Mouse (Mus musculus): ENCODE measurements around the gene Chrm1. TPM values are rescaled to one million over a fixed set of nuclear protein-coding genes. Genes with fewer than 3 reads are reported as not detected.

Gene Chrm1
- polyA plus RNA-seq, 1 experiment from 2014 or later, result 0.35 TPM

DNA sequence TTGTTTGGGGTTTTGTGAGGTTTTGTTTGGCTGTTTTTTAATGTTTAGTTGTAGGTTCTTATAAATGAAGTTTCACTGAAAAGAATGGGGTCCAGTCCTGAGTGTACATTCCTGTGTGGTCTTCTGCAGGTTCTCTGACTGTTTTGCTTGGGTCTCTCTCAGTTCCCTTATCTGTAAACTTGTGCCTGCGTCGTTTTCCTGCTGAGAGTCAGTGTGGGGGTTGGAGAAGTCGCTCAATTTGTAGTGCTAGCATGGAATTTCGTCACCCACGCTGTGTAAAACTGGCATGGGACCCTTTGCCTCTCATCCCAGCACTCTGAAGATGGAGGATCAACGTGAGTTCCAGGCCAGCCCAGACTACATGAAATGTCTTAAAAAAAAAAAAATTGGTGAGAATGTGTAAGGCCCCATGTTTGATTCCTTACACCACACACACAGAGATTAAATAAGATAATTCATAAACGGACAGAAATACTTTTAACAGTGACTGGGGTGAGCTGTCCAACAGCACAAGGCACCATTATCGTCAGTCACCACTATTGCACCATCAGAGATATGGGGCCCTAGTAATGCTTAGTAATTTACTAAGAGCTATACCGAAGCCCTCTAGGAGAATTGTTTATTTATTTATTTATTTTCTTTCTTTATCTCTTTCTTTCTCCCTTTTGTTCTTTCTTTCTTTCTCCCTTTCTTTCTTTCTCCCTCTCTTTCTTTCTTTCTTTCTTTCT, 9.9 kb downstream of the Chrm1 start:
- no peak overlapping the region for H3K9ac ChIP-seq (replicated peaks; ENCODE audit: low read depth, low read length)
- no peaks in the 10 kb centered on the region for H3K36me3 ChIP-seq (ENCODE audit: control insufficient read depth, insufficient read depth, low read length)
- ATAC-seq (ENCODE audit: insufficient number of reproducible peaks, insufficient read depth, low FRiP score, low read depth), result no peak
- no peaks in the 10 kb centered on the region for H3K9me3 ChIP-seq (ENCODE audit: control insufficient read depth, low read depth, low read length)
- no peak overlapping the region for H3K4me2 ChIP-seq (replicated peaks; ENCODE audit: low read depth, low read length)
- no peaks in the 10 kb centered on the region for H3K4me1 ChIP-seq (ENCODE audit: control insufficient read depth, insufficient read depth, low read length)
- 55% methylated on average over 9 of the region's 9 CpGs for WGBS
- no peak overlapping the region for H3K27ac ChIP-seq (ENCODE audit: low read length)
- no peaks in the 10 kb centered on the region for H3K27me3 ChIP-seq (ENCODE audit: control insufficient read depth, insufficient read depth, low read length)
- no peak overlapping the region for H3K4me3 ChIP-seq (ENCODE audit: low read depth, low read length)

DNA sequence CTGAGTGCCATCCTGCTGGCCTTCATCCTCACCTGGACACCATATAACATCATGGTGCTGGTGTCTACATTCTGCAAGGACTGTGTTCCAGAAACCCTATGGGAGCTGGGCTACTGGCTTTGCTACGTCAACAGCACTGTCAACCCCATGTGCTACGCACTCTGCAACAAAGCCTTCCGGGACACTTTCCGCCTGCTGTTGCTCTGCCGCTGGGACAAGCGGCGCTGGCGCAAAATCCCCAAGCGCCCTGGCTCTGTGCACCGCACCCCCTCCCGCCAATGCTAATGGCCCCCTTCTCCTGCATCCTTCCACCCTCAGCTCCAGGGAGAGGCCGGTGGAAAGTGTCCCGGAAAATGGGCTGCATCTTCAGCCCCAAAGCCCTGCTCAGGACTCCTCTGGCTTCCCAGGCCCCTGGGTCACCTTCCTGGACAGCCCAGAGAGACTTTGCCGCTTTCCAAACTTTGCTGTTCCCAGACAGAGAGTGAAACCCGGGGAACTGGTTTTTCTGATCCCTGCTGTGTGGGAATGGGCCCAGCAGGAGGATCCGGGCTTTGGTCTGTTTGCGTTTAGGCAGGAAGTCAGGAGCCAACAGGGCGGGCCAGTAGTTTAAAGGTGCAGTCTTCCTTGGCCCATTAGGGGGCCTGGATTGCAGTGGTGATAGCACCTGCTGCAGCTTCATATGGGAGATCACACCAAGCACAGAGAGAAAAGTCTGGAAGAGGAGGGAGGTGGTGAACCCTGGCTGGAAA, 15.6 kb downstream of the Chrm1 start:
- no peaks in the 10 kb centered on the region for H3K36me3 ChIP-seq (ENCODE audit: control insufficient read depth, insufficient read depth, low read length)
- peak overlapping the region; percentile 74 for H3K27ac ChIP-seq (ENCODE audit: low read length)
- H3K9me3 ChIP-seq (ENCODE audit: control insufficient read depth, low read depth, low read length), result no peaks in the 10 kb centered on the region
- no peak overlapping the region for H3K9ac ChIP-seq (replicated peaks; ENCODE audit: low read depth, low read length)
- peak overlapping the region; percentile 22; the same call in 1 of the 2 replicates for H3K4me2 ChIP-seq (replicated peaks; ENCODE audit: low read depth, low read length)
- no peaks in the 10 kb centered on the region for H3K27me3 ChIP-seq (ENCODE audit: control insufficient read depth, insufficient read depth, low read length)
- peak; percentile 72 for ATAC-seq (ENCODE audit: insufficient number of reproducible peaks, insufficient read depth, low FRiP score, low read depth)
- peaks cover 6% of the 10 kb centered on the region; the same call in 1 of the 2 replicates for H3K4me1 ChIP-seq (ENCODE audit: control insufficient read depth, insufficient read depth, low read length)
- 22% methylated on average over 18 of the region's 18 CpGs for WGBS
- no peak overlapping the region for H3K4me3 ChIP-seq (ENCODE audit: low read depth, low read length)

DNA sequence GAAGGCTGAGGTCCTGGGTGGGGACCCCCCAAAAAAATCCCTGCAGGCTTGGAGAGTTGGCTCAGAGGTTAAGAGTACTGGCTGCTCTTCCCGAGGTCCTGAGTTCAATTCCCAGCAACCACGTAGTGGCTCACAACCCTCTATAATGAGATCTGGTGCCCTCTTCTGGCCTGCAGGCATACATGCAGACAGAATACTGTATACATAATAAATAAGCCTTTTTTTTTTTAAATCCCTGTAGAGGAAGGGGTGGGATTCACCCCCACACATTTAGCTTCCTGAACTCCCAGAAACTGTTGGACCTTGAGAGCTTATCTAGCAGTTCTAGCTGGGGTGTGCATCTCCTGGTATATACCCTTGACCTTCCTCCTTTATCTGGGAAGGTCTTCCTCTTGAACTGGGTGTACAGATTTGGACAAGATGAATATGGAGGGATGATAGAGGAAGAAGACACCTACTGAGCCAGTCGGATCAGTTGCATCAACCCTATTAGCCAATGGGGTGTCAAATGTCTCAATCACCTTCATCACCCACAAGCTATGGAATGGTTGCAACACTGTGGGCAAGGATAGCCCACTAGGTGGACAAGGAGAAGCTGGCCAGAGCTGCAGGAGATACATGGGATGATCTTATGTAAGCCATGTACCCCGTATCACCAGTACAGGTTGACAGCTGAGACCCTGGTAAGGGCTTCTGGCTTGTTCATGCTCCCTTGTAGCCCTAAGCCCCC, 18.2 kb downstream of the Chrm1 start:
- Histone ChIP-seq H3K4me1 (ENCODE audit: control insufficient read depth, insufficient read depth, low read length) (peaks cover 6% of the 10 kb centered on the region; the same call in 1 of the 2 replicates), H3K36me3 (ENCODE audit: control insufficient read depth, insufficient read depth, low read length) (no peaks in the 10 kb centered on the region), H3K4me2 (replicated peaks; ENCODE audit: low read depth, low read length) (no peak overlapping the region), H3K9me3 (ENCODE audit: control insufficient read depth, low read depth, low read length) (no peaks in the 10 kb centered on the region), H3K27me3 (ENCODE audit: control insufficient read depth, insufficient read depth, low read length) (no peaks in the 10 kb centered on the region), H3K9ac (replicated peaks; ENCODE audit: low read depth, low read length) (no peak overlapping the region), H3K27ac (ENCODE audit: low read length) (no peak overlapping the region), H3K4me3 (ENCODE audit: low read depth, low read length) (no peak overlapping the region)
- WGBS, result 89% methylated on average over 4 of the region's 4 CpGs
- no peak for ATAC-seq (ENCODE audit: insufficient number of reproducible peaks, insufficient read depth, low FRiP score, low read depth)

DNA sequence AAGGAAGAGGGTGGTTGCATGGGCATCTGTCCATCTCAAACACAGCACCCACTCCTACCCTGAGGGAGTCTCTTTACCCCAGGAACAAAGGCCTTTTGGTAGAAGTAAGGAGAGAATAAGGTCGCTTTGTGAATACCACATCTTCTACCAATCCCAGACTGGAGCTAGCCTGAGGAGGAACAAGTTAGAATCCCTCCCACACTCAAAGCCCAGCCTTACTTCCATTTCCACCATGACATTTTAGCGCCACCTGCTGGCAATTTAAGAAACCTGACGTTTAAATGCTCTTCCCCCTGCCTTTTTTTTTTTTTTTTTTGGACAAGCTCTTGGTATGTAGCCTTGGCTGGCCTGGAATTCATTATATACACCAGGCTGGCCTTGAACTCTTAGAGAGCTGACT, 19.4 kb downstream of the Chrm1 start:
- peaks cover 6% of the 10 kb centered on the region; the same call in 1 of the 2 replicates for H3K4me1 ChIP-seq (ENCODE audit: control insufficient read depth, insufficient read depth, low read length)

DNA sequence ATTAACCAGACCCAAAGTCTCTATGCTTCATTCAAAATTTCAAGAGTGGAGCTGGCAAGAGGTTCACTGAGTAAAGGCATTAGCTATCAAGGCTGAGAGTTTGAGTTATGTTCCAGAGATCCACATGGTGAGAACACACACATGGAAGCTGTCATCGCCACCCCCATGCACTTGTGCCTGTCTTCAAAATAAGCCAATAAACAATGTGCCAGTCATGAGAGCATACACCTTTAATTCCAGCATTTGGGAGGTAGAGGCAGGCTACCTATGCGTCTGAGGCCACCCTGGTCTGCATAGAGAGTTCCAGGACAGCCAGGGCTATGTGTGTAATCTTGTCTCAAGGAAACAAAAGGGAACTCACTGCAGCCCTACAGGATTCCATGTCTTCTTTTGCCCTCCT, 20.0 kb downstream of the Chrm1 start:
- H3K9me3 ChIP-seq (ENCODE audit: control insufficient read depth, low read depth, low read length), result no peaks in the 10 kb centered on the region

More for the DNA sequence above, 19.4 kb downstream of the Chrm1 start:
- peak; percentile 39; the same call in 1 of the 2 replicates for ATAC-seq (ENCODE audit: insufficient number of reproducible peaks, insufficient read depth, low FRiP score, low read depth)
- H3K27me3 ChIP-seq (ENCODE audit: control insufficient read depth, insufficient read depth, low read length), result no peaks in the 10 kb centered on the region
- no peak overlapping the region for H3K4me2 ChIP-seq (replicated peaks; ENCODE audit: low read depth, low read length)
- 0% methylated on average over 3 of the region's 3 CpGs for WGBS
- H3K4me3 ChIP-seq (ENCODE audit: low read depth, low read length), result no peak overlapping the region
- no peak overlapping the region for H3K27ac ChIP-seq (ENCODE audit: low read length)
- no peak overlapping the region for H3K9ac ChIP-seq (replicated peaks; ENCODE audit: low read depth, low read length)
- H3K36me3 ChIP-seq (ENCODE audit: control insufficient read depth, insufficient read depth, low read length), result no peaks in the 10 kb centered on the region
- H3K9me3 ChIP-seq (ENCODE audit: control insufficient read depth, low read depth, low read length), result no peaks in the 10 kb centered on the region

DNA sequence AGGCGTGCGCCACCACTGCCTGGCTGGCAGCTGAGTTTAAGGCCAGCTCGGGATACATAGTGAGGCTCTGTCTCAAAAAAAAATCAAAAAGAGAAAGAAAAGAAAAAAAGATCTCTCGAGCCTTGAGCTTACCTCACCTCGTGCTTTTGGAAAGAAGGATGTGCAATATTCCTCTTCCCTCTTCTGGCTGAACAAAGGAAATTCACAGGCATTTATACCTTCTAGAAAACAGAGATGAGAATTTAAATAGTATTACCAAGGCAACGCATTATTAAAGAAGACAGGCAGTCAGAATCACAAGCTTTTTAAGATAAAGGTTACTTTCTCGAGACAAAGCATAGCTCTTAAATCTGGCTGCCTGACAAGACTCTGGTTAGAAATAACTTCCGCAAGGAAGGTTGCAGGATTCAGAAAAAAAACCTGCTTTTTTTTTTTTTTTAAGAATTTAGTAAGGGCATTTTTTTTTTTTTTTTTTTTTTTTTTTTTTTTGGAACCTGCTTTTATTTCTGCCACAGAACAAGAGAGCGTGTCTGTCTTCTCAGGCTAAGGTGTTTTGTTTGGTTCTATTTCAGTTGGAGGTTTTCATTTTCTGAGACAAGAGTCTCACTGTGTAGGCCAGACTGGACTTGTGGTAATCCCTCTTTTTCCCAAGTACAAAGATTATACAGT, 28.4 kb downstream of the Chrm1 start:
- Histone ChIP-seq H3K4me3 (ENCODE audit: low read depth, low read length) (no peak overlapping the region), H3K4me2 (replicated peaks; ENCODE audit: low read depth, low read length) (no peak overlapping the region), H3K36me3 (ENCODE audit: control insufficient read depth, insufficient read depth, low read length) (no peaks in the 10 kb centered on the region), H3K27me3 (ENCODE audit: control insufficient read depth, insufficient read depth, low read length) (no peaks in the 10 kb centered on the region), H3K27ac (ENCODE audit: low read length) (no peak overlapping the region), H3K4me1 (ENCODE audit: control insufficient read depth, insufficient read depth, low read length) (no peaks in the 10 kb centered on the region), H3K9me3 (ENCODE audit: control insufficient read depth, low read depth, low read length) (no peaks in the 10 kb centered on the region), H3K9ac (replicated peaks; ENCODE audit: low read depth, low read length) (no peak overlapping the region)
- no peak for ATAC-seq (ENCODE audit: insufficient number of reproducible peaks, insufficient read depth, low FRiP score, low read depth)
- WGBS, result 52% methylated on average over 9 of the region's 9 CpGs

More for the DNA sequence above, 20.0 kb downstream of the Chrm1 start:
- no peak overlapping the region for H3K27ac ChIP-seq (ENCODE audit: low read length)
- peaks cover 6% of the 10 kb centered on the region; the same call in 1 of the 2 replicates for H3K4me1 ChIP-seq (ENCODE audit: control insufficient read depth, insufficient read depth, low read length)
- no peak overlapping the region for H3K4me2 ChIP-seq (replicated peaks; ENCODE audit: low read depth, low read length)
- no peaks in the 10 kb centered on the region for H3K36me3 ChIP-seq (ENCODE audit: control insufficient read depth, insufficient read depth, low read length)
- no peak for ATAC-seq (ENCODE audit: insufficient number of reproducible peaks, insufficient read depth, low FRiP score, low read depth)
- 65% methylated on average over 2 of the region's 2 CpGs for WGBS
- H3K27me3 ChIP-seq (ENCODE audit: control insufficient read depth, insufficient read depth, low read length), result no peaks in the 10 kb centered on the region
- H3K9ac ChIP-seq (replicated peaks; ENCODE audit: low read depth, low read length), result no peak overlapping the region
- no peak overlapping the region for H3K4me3 ChIP-seq (ENCODE audit: low read depth, low read length)

DNA sequence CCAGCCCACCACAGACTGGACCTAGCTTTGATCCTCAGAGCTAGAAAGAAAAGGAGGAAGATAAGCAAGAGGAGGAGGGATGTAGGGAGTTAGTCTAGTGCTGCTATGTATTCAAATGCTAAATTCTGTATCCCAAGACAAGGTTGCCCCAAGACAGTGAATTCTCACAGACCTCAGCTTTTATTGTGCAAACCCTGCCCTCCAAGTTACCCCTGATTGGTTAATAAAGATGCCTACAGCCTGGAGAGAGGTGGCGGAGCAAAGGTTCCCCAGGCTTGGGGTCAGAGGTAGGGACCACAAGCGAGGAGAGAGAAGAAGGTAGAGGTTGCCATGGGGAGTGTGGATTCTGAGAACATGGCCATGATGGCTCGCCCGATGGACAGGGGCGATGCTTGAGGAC, 29.2 kb downstream of the Chrm1 start:
- Histone ChIP-seq H3K27me3 (ENCODE audit: control insufficient read depth, insufficient read depth, low read length) (no peaks in the 10 kb centered on the region), H3K9ac (replicated peaks; ENCODE audit: low read depth, low read length) (no peak overlapping the region), H3K4me1 (ENCODE audit: control insufficient read depth, insufficient read depth, low read length) (no peaks in the 10 kb centered on the region), H3K9me3 (ENCODE audit: control insufficient read depth, low read depth, low read length) (no peaks in the 10 kb centered on the region), H3K36me3 (ENCODE audit: control insufficient read depth, insufficient read depth, low read length) (no peaks in the 10 kb centered on the region), H3K27ac (ENCODE audit: low read length) (no peak overlapping the region), H3K4me2 (replicated peaks; ENCODE audit: low read depth, low read length) (no peak overlapping the region), H3K4me3 (ENCODE audit: low read depth, low read length) (no peak overlapping the region)
- ATAC-seq (ENCODE audit: insufficient number of reproducible peaks, insufficient read depth, low FRiP score, low read depth), result no peak
- WGBS, result 83% methylated on average over 5 of the region's 5 CpGs

DNA sequence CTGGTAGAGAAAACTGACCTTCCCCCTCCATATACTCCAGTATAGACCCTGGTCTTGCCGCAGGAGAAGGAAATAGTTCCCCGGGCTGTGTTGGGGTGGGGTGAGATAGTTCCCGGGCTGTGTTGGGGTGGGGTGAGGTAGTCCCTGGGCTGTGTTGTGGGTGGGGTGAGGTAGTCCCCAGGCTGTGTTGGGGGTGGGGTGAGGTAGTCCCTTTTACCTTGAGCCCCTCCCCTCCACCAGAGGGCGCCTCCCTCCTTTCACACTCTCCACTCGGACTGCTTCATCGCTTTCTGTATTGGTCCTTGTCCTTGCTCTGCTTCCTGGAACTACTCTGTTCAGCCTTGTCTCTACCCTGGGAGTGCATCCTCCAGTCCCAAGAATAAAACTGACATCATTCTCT, 31.7 kb downstream of the Chrm1 start:
- Histone ChIP-seq H3K9ac (replicated peaks; ENCODE audit: low read depth, low read length) (no peak overlapping the region), H3K36me3 (ENCODE audit: control insufficient read depth, insufficient read depth, low read length) (no peaks in the 10 kb centered on the region), H3K4me3 (ENCODE audit: low read depth, low read length) (no peak overlapping the region), H3K27me3 (ENCODE audit: control insufficient read depth, insufficient read depth, low read length) (no peaks in the 10 kb centered on the region), H3K4me2 (replicated peaks; ENCODE audit: low read depth, low read length) (no peak overlapping the region), H3K27ac (ENCODE audit: low read length) (no peak overlapping the region), H3K4me1 (ENCODE audit: control insufficient read depth, insufficient read depth, low read length) (no peaks in the 10 kb centered on the region), H3K9me3 (ENCODE audit: control insufficient read depth, low read depth, low read length) (no peaks in the 10 kb centered on the region)
- ATAC-seq (ENCODE audit: insufficient number of reproducible peaks, insufficient read depth, low FRiP score, low read depth), result peak; percentile 61; the same call in 1 of the 2 replicates
- WGBS, result 55% methylated on average over 6 of the region's 6 CpGs

All from stomach, embryonic 14.5 days (tissue).